Mouse (Mus musculus) limb, embryonic 14.5 days (tissue): ENCODE results near the gene Trpm5. TPM values are rescaled to one million over a fixed set of nuclear protein-coding genes. Genes with fewer than 3 reads are reported as not detected.
A peak's percentile ranks its signal among the peaks of the same experiment; 100 is the strongest.

ENCODE experiments used
- ATAC-seq: fragments of 200-750 bp; cut with Nextera tagmentation; 2 replicates; pipeline ENCODE4 v1.8.0; 2017; ENCODE audit warnings: low read depth, moderate number of reproducible peaks, moderate TSS enrichment; ENCODE audit not compliant: low FRiP score
- DNase-seq: peaks from one replicate; pipeline ENCODE4 v3.0.0-alpha.2; 2015; ENCODE audit warnings: low spot score
- H3K27ac ChIP-seq: fragments of 300-500 bp; sonication (generic); replicated peaks from 2 replicates; pipeline ENCODE4 v1.5.1; 2014; ENCODE audit warnings: low read depth, mild to moderate bottlenecking, low read length, moderate library complexity, mixed read lengths
- H3K27me3 ChIP-seq: fragments of 300-500 bp; sonication (generic); 2 replicates; pipeline ENCODE4 v1.6.1; 2014; ENCODE audit warnings: low read length, mixed read lengths; ENCODE audit not compliant: control insufficient read depth, insufficient read depth
- H3K36me3 ChIP-seq: fragments of 300-500 bp; sonication (generic); 2 replicates; pipeline ENCODE4 v1.6.1; 2014; ENCODE audit warnings: mild to moderate bottlenecking, low read length, moderate library complexity, mixed read lengths; ENCODE audit not compliant: control insufficient read depth, insufficient read depth
- H3K4me1 ChIP-seq: fragments of 300-500 bp; sonication (generic); 2 replicates; pipeline ENCODE4 v1.6.1; 2014; ENCODE audit warnings: antibody characterized with exemption, low read length, mixed read lengths; ENCODE audit not compliant: control insufficient read depth, insufficient read depth
- H3K4me2 ChIP-seq: fragments of 300-500 bp; sonication (generic); replicated peaks from 2 replicates; pipeline ENCODE4 v1.6.1; 2014; ENCODE audit warnings: low read depth, mild to moderate bottlenecking, low read length, moderate library complexity; ENCODE audit not compliant: severe bottlenecking
- H3K4me3 ChIP-seq: fragments of 300-500 bp; sonication (generic); replicated peaks from 2 replicates; pipeline ENCODE4 v1.5.1; 2014; ENCODE audit warnings: low read length
- H3K9ac ChIP-seq: fragments of 300-500 bp; sonication (generic); 2 replicates; pipeline ENCODE4 v1.6.1; 2014; ENCODE audit warnings: mild to moderate bottlenecking, low read depth, low read length, moderate library complexity; ENCODE audit not compliant: severe bottlenecking
- H3K9me3 ChIP-seq: fragments of 300-500 bp; sonication (generic); 2 replicates; pipeline ENCODE4 v1.6.1; 2016; ENCODE audit warnings: low read length; ENCODE audit not compliant: control insufficient read depth
- POLR2A ChIP-seq: fragments of 200-500 bp; IDR thresholded peaks from 2 replicates; pipeline ENCODE4 v1.8.0; 2012; ENCODE audit warnings: inconsistent platforms, mild to moderate bottlenecking, moderate library complexity, borderline replicate concordance; ENCODE audit not compliant: insufficient read depth, insufficient read length; ENCODE audit errors: extremely low read depth
- WGBS: fragments of 180-500 bp; shearing (Covaris S2); extraction: QIAGEN DNeasy Blood & Tissue Kit; methylation state at CpG from one replicate; pipeline ENCODE4 v1.1.7; 2014; 5-methylcytosine and 5-hydroxymethylcytosine counted together
- polyA plus RNA-seq, 2 experiments: library from polyadenylated mRNA; depleted of rRNA in 1 of 2; stranded (reverse) in 1 of 2; unstranded in 1 of 2; fragments of >200 nt; fragmentation: Nextera tagmentation in 1 of 2; extraction: Ambion mirVana in 1 of 2; gene quantifications; 2 replicates each; pipeline versions ENCODE4 v1.2.1 to v1.2.3; 2012 to 2014

Gene Trpm5
- polyA plus RNA-seq, 2 experiments: 24.1 to 63.4 TPM

GRCm38 (mm10) chr7:143093847-143094246 is 595 bp downstream of the Trpm5 start:
- Histone ChIP-seq H3K27me3 (no peaks in the 10 kb centered on the region), H3K9me3 (no peaks in the 10 kb centered on the region), H3K36me3 (no peaks in the 10 kb centered on the region), H3K4me1 (peaks cover 4% of the 10 kb centered on the region; the same call in 1 of the 2 replicates), H3K4me3 (no peak overlapping the region), H3K9ac (no peak overlapping the region), H3K4me2 (no peak overlapping the region), H3K27ac (no peak overlapping the region)
- DNase-seq (no peak), ATAC-seq (no peak)
- 53% methylated on average over 3 of the region's 3 CpGs for WGBS
- TF ChIP-seq POLR2A: no peak

GRCm38 (mm10) chr7:143087070-143087579 is 7.3 kb downstream of the Trpm5 start:
- no peaks in the 10 kb centered on the region for H3K27me3 ChIP-seq
- no peaks in the 10 kb centered on the region for H3K9me3 ChIP-seq
- peak overlapping the region; percentile 39 for H3K4me3 ChIP-seq
- peak overlapping the region; percentile 93 for H3K27ac ChIP-seq
- peak overlapping the region; percentile 70 for H3K4me2 ChIP-seq
- ATAC-seq: peak; percentile 96
- WGBS: 19% methylated on average over 4 of the region's 4 CpGs
- peak; percentile 96 for DNase-seq
- peaks cover 22% of the 10 kb centered on the region for H3K36me3 ChIP-seq
- peaks cover 30% of the 10 kb centered on the region for H3K4me1 ChIP-seq
- peak; percentile 69; the same call in 1 of the 2 replicates for TF ChIP-seq POLR2A
- peak overlapping the region; percentile 57 for H3K9ac ChIP-seq

- peak; percentile 20 for ATAC-seq
- H3K27ac ChIP-seq: peak overlapping the region; percentile 93
- WGBS: 34% methylated on average over 2 of the region's 2 CpGs
These were observed 8.1 kb downstream of the Trpm5 start for GRCm38 (mm10) chr7:143086366-143086765.

GRCm38 (mm10) chr7:143083708-143084107 is 10.7 kb downstream of the Trpm5 start:
- Histone ChIP-seq H3K4me2 (no peak overlapping the region), H3K4me3 (no peak overlapping the region), H3K9me3 (no peaks in the 10 kb centered on the region), H3K4me1 (peaks cover 30% of the 10 kb centered on the region), H3K36me3 (peaks cover 54% of the 10 kb centered on the region), H3K27ac (no peak overlapping the region), H3K27me3 (no peaks in the 10 kb centered on the region), H3K9ac (no peak overlapping the region)
- 71% methylated on average over 2 of the region's 2 CpGs for WGBS
- no peak for DNase-seq
- ATAC-seq: no peak
- no peak for TF ChIP-seq POLR2A

More at GRCm38 (mm10) chr7:143086366-143086765, 8.1 kb downstream of the Trpm5 start:
- peaks cover 30% of the 10 kb centered on the region for H3K4me1 ChIP-seq
- peak overlapping the region; percentile 70 for H3K4me2 ChIP-seq
- peak overlapping the region; percentile 39 for H3K4me3 ChIP-seq
- DNase-seq: peak; percentile 37
- H3K9ac ChIP-seq: peak overlapping the region; percentile 57
- peaks cover 30% of the 10 kb centered on the region for H3K36me3 ChIP-seq
- H3K27me3 ChIP-seq: no peaks in the 10 kb centered on the region
- H3K9me3 ChIP-seq: no peaks in the 10 kb centered on the region
- no peak for TF ChIP-seq POLR2A

GRCm38 (mm10) chr7:143082024-143082423 is 12.4 kb downstream of the Trpm5 start:
- no peak overlapping the region for H3K9ac ChIP-seq
- H3K4me2 ChIP-seq: no peak overlapping the region
- ATAC-seq: no peak
- peaks cover 18% of the 10 kb centered on the region for H3K4me1 ChIP-seq
- H3K36me3 ChIP-seq: peaks cover 65% of the 10 kb centered on the region
- 66% methylated on average over 6 of the region's 6 CpGs for WGBS
- no peak for DNase-seq
- no peaks in the 10 kb centered on the region for H3K9me3 ChIP-seq
- no peak overlapping the region for H3K4me3 ChIP-seq
- H3K27me3 ChIP-seq: no peaks in the 10 kb centered on the region
- H3K27ac ChIP-seq: no peak overlapping the region
- no peak for TF ChIP-seq POLR2A
